Mouse (Mus musculus) right cerebral cortex, postnatal 25 days (tissue): ENCODE results near the gene Rap1gds1.
A peak's percentile ranks its signal among the peaks of the same experiment; 100 is the strongest.

Experiments used
- DNase-seq: peaks from one replicate; pipeline ENCODE4 v3.0.0; 2022

Rap1gds1 gene

GRCm38 (mm10) chr3:139074484-139075211 is at the start of gene Rap1gds1:
Gene Rap1gds1, minus strand, starts transcription at chr3:139075201.
- DNase-seq, result peak; percentile 75

GRCm38 (mm10) chr3:139118446-139118845 is 43.4 kb upstream of the Rap1gds1 start:
- DNase-seq, result no peak

- DNase-seq, result no peak
Observed at GRCm38 (mm10) chr3:139116733-139117337, 41.8 kb upstream of the Rap1gds1 start.

GRCm38 (mm10) chr3:139112335-139112973 is 37.5 kb upstream of the Rap1gds1 start:
- no peak for DNase-seq

DNA sequence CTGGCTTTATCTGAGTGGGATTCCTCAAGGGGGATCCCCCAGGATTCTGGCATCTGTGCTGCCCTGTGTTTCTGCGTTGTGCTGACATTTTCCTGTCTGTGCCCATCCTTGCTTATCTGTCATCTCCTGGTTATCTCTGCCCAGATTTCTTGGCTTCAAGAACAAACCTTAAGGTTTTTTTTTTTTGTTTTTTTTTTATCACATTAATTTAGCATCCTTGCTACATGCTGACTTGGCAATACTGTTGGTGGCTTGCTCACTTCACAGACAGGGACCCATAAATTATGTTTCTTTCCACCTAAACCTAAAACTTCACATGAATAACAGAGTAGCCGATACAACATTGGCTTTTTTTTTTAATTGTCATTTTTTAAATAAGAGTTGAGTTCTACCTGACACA is 36.9 kb upstream of the Rap1gds1 start:
- DNase-seq, result no peak

DNA sequence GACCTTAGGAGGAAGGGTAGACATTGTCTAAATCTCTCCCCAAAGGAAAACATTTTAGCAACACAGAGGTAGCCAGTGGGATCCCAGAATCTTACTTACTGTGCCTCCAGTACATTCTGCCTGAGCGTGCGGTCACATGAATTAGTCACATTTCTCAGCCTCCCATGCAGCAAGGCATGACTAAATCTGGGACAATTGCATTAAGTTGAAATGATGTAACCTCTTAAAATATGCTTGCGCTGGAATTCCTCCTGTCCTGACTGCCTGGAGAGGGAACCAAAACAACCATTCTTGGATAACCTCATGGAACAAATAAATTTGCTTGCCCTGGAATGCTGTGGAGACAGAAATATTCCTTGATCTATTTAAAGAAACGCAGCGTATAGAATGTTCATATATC is 33.2 kb upstream of the Rap1gds1 start:
- DNase-seq, result peak; percentile 27

- DNase-seq, result peak; percentile 38
Observed at GRCm38 (mm10) chr3:139103914-139104313, 28.9 kb upstream of the Rap1gds1 start.

GRCm38 (mm10) chr3:139103346-139103745 is 28.3 kb upstream of the Rap1gds1 start:
- peak; percentile 20 for DNase-seq

DNA sequence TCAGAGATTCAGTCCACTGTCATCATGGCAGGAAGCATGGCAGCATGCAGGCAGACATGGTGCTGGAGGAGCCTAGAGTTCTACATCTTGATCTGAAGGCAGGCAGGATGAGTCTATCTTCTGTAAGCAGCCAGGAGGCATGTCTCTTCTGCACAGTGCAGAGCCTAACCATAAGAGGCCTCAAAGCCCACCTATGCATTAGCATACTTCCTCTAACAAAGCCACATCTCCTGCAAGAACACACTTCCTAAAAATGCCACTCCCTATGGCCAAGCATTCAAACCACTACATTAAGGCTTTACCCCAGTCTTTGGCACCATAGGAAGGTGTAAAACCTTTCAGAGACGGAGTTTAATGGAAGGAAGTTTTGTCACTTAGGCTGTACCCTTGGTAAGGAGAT is 26.9 kb upstream of the Rap1gds1 start:
- DNase-seq, result no peak

GRCm38 (mm10) chr3:139099284-139099683 is 24.3 kb upstream of the Rap1gds1 start:
- DNase-seq, result no peak

DNA sequence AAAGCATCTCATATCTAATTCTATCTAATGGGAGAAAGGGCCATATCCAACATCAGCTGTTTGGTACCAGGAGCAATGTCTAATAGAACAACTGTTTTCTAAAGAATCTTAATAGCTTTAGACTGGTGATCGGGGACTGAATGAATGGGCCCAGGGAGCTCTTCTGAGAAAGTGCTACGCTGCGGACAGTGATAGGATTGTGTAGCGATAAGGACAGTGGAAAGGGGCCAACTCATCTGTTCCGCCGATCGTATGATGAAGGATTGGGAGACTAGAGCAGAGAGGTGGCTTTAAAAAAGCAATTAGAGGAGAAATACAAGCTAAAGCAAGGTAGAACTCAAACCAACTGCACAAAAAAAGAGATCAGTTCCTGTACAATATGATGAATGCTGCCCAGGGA is 20.9 kb upstream of the Rap1gds1 start:
- DNase-seq, result no peak

DNA sequence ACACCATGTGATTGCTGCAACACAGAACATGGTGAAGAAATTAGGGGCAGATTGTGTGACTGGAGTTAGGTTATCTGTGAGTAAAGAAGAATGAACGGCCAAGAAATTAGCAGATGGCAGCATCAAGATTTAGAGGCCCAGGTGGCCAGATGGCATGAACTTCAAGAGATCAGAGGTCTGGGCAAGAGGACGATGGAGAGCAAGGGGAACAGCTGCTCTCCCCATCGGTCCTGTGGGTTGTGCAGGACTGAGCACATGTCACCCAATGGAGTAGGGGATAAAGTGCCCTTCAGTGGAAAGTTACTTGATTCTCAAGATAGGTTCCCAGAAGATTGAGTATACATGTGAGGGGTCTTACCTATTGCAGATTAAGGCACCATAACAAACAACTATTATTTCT is 13.5 kb upstream of the Rap1gds1 start:
- no peak for DNase-seq

GRCm38 (mm10) chr3:139083778-139084539 is 9.0 kb upstream of the Rap1gds1 start:
- DNase-seq, result no peak

- DNase-seq, result no peak
Observed at GRCm38 (mm10) chr3:139079831-139080230, 4.8 kb upstream of the Rap1gds1 start.

GRCm38 (mm10) chr3:139078010-139078409 is 3.0 kb upstream of the Rap1gds1 start:
- DNase-seq, result no peak

DNA sequence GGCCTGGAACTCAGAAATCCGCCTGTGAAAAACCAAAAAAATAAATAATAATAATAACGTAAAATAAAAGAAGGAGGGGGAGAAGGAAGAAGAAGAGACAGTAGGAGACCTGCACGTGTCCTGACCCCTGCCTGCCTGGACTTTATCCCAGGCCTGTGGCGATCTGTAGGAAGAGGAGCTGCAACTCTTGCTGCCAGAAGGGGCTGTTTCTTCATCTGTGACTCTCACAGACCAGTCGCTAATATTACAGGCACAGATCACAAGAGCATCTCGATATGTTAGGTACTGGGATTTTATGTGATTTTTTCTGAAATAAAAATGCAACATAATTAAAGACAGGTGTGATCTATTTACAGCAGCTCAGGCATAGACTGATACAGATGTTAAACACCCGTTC is 1.1 kb upstream of the Rap1gds1 start:
- DNase-seq, result no peak

DNA sequence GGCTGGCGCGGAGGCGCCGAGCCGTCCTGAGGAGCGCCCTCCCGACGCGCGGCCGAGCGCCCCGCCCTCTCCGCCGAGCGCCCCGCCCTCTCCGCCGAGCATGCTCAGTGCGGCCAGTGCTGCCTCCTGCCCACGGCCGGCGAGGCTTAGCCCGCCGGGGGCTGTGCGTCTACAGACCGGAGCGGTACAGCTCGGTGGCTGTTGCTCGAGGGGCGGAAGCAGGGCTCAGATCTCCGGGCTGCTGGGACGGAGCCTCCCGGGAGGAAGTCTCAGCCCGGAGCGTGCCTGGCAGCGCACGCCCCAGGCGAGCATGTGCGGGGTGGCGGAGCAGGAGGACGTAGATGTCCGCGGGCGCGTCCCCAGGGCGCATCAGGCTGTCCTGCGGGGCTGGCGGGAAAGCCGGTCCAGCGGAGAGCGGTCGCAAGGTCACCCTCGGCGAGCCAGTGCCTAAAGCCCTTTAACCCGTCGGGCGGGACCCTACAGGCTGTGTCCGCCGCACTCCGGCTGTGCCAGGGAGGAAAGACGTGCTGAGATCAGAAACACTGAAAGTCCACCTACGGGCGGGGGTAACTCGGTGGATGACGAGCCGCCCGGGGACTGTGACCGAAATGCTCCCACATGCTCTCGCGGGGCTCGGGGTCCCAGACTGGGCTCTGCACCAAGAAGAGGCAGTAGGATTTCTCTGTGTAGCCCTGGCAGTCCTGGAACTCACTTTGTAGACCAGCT is 495 bp upstream of the Rap1gds1 start:
- peak; percentile 93 for DNase-seq

DNA sequence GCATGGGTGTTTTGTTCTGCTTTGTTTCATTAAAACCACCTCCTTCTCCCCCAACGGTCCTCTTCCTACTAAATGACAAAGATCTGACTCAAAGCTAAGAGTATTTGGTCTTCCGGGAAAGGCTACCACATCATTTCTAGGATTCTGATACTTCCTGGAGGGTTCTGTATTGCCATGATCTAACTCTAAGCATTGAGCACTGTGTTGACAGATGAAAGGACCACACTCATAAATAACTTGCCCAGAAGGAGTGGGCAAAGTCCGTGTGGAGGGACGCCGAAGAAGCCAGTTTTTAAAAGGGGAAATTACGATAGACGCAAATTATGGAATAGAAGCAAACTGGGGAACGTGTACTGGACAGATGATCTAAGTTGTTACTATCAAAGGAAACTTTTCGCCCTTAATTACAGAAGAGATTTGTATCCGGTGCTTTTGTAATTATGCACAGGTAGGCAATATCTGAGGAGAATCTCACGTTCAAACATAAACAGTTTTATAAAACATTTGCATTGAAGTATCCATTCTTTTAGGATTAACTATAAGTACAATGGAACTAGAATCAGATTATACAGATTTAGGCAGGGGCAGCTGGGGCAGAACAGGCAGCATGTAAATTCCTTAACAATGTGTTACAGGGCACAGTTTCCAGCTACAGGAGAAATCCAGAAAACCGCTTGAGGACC is 1.1 kb downstream of the Rap1gds1 start:
- no peak for DNase-seq

DNA sequence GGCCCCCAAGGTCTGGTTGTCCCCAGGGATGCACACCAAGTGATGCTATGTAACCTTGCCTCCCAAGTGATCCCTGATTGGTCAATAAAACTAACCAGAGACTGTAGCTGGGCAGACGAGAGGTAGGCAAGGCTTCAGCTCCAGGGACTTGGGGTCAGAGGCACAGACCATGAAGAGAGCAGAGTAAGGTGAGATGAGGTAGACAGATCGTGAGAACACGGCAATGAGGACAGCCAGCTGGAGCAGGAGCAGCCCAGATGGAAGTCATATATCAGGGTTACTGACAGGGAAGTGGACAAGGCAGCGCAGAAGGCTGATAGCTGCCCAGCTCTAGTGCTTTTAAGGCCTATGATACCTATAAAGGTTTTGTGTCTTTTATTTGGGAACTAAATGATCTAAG is 5.5 kb downstream of the Rap1gds1 start:
- DNase-seq, result no peak

- DNase-seq, result no peak
Observed at GRCm38 (mm10) chr3:139064076-139064475, 10.9 kb downstream of the Rap1gds1 start.

DNA sequence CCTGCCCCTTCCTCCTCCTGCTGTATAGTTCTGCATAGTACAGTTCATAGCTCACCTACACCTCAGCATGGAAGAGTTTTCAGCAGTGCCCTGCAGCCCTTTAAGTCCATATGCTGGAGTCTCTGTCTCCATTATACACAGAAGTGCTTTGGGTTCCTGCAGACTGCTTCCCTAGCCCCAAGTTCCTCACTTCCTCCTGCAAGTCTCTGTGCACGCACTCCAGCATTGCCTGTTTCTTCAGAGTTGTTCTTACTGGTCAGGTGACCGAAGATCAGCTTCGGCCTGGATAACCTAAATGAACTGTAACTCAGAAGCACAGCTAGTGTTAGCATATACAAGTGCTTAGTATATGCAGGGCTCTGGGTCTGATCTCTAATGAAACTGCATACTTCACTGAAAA is 12.9 kb downstream of the Rap1gds1 start:
- DNase-seq, result no peak
